Mouse (Mus musculus): ENCODE measurements around the gene Hoxd3. TPM values are rescaled to one million over a fixed set of nuclear protein-coding genes. Genes with fewer than 3 reads are reported as not detected.

Gene Hoxd3
- polyA plus RNA-seq, 1 experiment = not detected

- no peak for TF ChIP-seq EP300 (IDR thresholded peaks at IDR 0.05; ENCODE audit: insufficient read depth, low read depth, low read length)
- TF ChIP-seq CTCF (IDR thresholded peaks at IDR 0.05; ENCODE audit: low read depth, low read length) = no peak
- no peak for TF ChIP-seq POLR2A (IDR thresholded peaks at IDR 0.05; ENCODE audit: insufficient read depth, low read length)
Measured at GRCm38 (mm10) chr2:74760146-74760545, 48.4 kb downstream of the Hoxd3 start.

GRCm38 (mm10) chr2:74761941-74762340 is 50.2 kb downstream of the Hoxd3 start:
- H3K9ac ChIP-seq (ENCODE audit: low read depth, poor library complexity, severe bottlenecking) = no peak overlapping the region
- H3K9me3 ChIP-seq (replicated peaks; ENCODE audit: control insufficient read depth, insufficient read depth, low read length, poor library complexity, severe bottlenecking) = no peaks in the 10 kb centered on the region
- peaks cover 35% of the 10 kb centered on the region for H3K27me3 ChIP-seq (ENCODE audit: control insufficient read depth, insufficient read depth, low read length, poor library complexity, severe bottlenecking)
- H3K27ac ChIP-seq (ENCODE audit: insufficient read depth, low read length) = no peak overlapping the region
- H3K4me1 ChIP-seq (ENCODE audit: control insufficient read depth, insufficient read depth, low read length) = no peaks in the 10 kb centered on the region
- TF ChIP-seq POLR2A (IDR thresholded peaks at IDR 0.05; ENCODE audit: insufficient read depth, low read length) = no peak
- TF ChIP-seq EP300 (IDR thresholded peaks at IDR 0.05; ENCODE audit: insufficient read depth, low read depth, low read length) = no peak
- no peak for TF ChIP-seq CTCF (IDR thresholded peaks at IDR 0.05; ENCODE audit: low read depth, low read length)
- H3K36me3 ChIP-seq (ENCODE audit: control insufficient read depth, insufficient read depth, low read length, poor library complexity, severe bottlenecking) = no peaks in the 10 kb centered on the region
- no peak overlapping the region for H3K4me3 ChIP-seq (ENCODE audit: low read depth, low read length)

More at GRCm38 (mm10) chr2:74760146-74760545, 48.4 kb downstream of the Hoxd3 start:
- H3K4me3 ChIP-seq (ENCODE audit: low read depth, low read length) = no peak overlapping the region
- no peak overlapping the region for H3K27ac ChIP-seq (ENCODE audit: insufficient read depth, low read length)
- H3K36me3 ChIP-seq (ENCODE audit: control insufficient read depth, insufficient read depth, low read length, poor library complexity, severe bottlenecking) = no peaks in the 10 kb centered on the region
- no peaks in the 10 kb centered on the region for H3K4me1 ChIP-seq (ENCODE audit: control insufficient read depth, insufficient read depth, low read length)
- no peaks in the 10 kb centered on the region for H3K9me3 ChIP-seq (replicated peaks; ENCODE audit: control insufficient read depth, insufficient read depth, low read length, poor library complexity, severe bottlenecking)
- H3K27me3 ChIP-seq (ENCODE audit: control insufficient read depth, insufficient read depth, low read length, poor library complexity, severe bottlenecking) = peaks cover 34% of the 10 kb centered on the region
- H3K9ac ChIP-seq (ENCODE audit: low read depth, poor library complexity, severe bottlenecking) = no peak overlapping the region

- Histone ChIP-seq H3K9me3 (replicated peaks; ENCODE audit: control insufficient read depth, insufficient read depth, low read length, poor library complexity, severe bottlenecking) (no peaks in the 10 kb centered on the region), H3K9ac (ENCODE audit: low read depth, poor library complexity, severe bottlenecking) (peak within 1 kb of the TSS; percentile 36), H3K4me1 (ENCODE audit: control insufficient read depth, insufficient read depth, low read length) (no peaks in the 10 kb centered on the region), H3K27ac (ENCODE audit: insufficient read depth, low read length) (no peak within 1 kb of the TSS), H3K27me3 (ENCODE audit: control insufficient read depth, insufficient read depth, low read length, poor library complexity, severe bottlenecking) (peaks cover 35% of the 10 kb centered on the region), H3K4me3 (ENCODE audit: low read depth, low read length) (peak within 1 kb of the TSS; percentile 52), H3K36me3 (ENCODE audit: control insufficient read depth, insufficient read depth, low read length, poor library complexity, severe bottlenecking) (no peaks in the 10 kb centered on the region)
- TF ChIP-seq CTCF (IDR thresholded peaks at IDR 0.05; ENCODE audit: low read depth, low read length) (no peak), EP300 (IDR thresholded peaks at IDR 0.05; ENCODE audit: insufficient read depth, low read depth, low read length) (no peak), POLR2A (IDR thresholded peaks at IDR 0.05; ENCODE audit: insufficient read depth, low read length) (no peak)
Measured at GRCm38 (mm10) chr2:74762522-74763244, 51.0 kb downstream of the Hoxd3 start, which contains the start of gene Hoxd1. Gene Hoxd1, plus strand, starts transcription at chr2:74762980.

- peaks cover 34% of the 10 kb centered on the region for H3K27me3 ChIP-seq (ENCODE audit: control insufficient read depth, insufficient read depth, low read length, poor library complexity, severe bottlenecking)
Measured at GRCm38 (mm10) chr2:74763245-74763735, 51.6 kb downstream of the Hoxd3 start.

GRCm38 (mm10) chr2:74763976-74764375 is 52.2 kb downstream of the Hoxd3 start:
- no peaks in the 10 kb centered on the region for H3K36me3 ChIP-seq (ENCODE audit: control insufficient read depth, insufficient read depth, low read length, poor library complexity, severe bottlenecking)
- no peaks in the 10 kb centered on the region for H3K9me3 ChIP-seq (replicated peaks; ENCODE audit: control insufficient read depth, insufficient read depth, low read length, poor library complexity, severe bottlenecking)
- H3K9ac ChIP-seq (ENCODE audit: low read depth, poor library complexity, severe bottlenecking) = peak overlapping the region; percentile 36; the same call in 1 of the 2 replicates
- no peak overlapping the region for H3K4me3 ChIP-seq (ENCODE audit: low read depth, low read length)
- no peak overlapping the region for H3K27ac ChIP-seq (ENCODE audit: insufficient read depth, low read length)
- H3K4me1 ChIP-seq (ENCODE audit: control insufficient read depth, insufficient read depth, low read length) = no peaks in the 10 kb centered on the region
- peaks cover 34% of the 10 kb centered on the region for H3K27me3 ChIP-seq (ENCODE audit: control insufficient read depth, insufficient read depth, low read length, poor library complexity, severe bottlenecking)
- TF ChIP-seq CTCF (IDR thresholded peaks at IDR 0.05; ENCODE audit: low read depth, low read length) (no peak), EP300 (IDR thresholded peaks at IDR 0.05; ENCODE audit: insufficient read depth, low read depth, low read length) (no peak), POLR2A (IDR thresholded peaks at IDR 0.05; ENCODE audit: insufficient read depth, low read length) (no peak)

More at GRCm38 (mm10) chr2:74763245-74763735, 51.6 kb downstream of the Hoxd3 start:
- Histone ChIP-seq H3K4me1 (ENCODE audit: control insufficient read depth, insufficient read depth, low read length) (no peaks in the 10 kb centered on the region), H3K9ac (ENCODE audit: low read depth, poor library complexity, severe bottlenecking) (peak overlapping the region; percentile 36), H3K36me3 (ENCODE audit: control insufficient read depth, insufficient read depth, low read length, poor library complexity, severe bottlenecking) (no peaks in the 10 kb centered on the region), H3K9me3 (replicated peaks; ENCODE audit: control insufficient read depth, insufficient read depth, low read length, poor library complexity, severe bottlenecking) (no peaks in the 10 kb centered on the region), H3K4me3 (ENCODE audit: low read depth, low read length) (peak overlapping the region; percentile 52), H3K27ac (ENCODE audit: insufficient read depth, low read length) (no peak overlapping the region)
- TF ChIP-seq CTCF (IDR thresholded peaks at IDR 0.05; ENCODE audit: low read depth, low read length) (no peak), EP300 (IDR thresholded peaks at IDR 0.05; ENCODE audit: insufficient read depth, low read depth, low read length) (no peak), POLR2A (IDR thresholded peaks at IDR 0.05; ENCODE audit: insufficient read depth, low read length) (no peak)

- H3K4me1 ChIP-seq (ENCODE audit: control insufficient read depth, insufficient read depth, low read length) = no peaks in the 10 kb centered on the region
- H3K4me3 ChIP-seq (ENCODE audit: low read depth, low read length) = no peak overlapping the region
- no peak overlapping the region for H3K27ac ChIP-seq (ENCODE audit: insufficient read depth, low read length)
- TF ChIP-seq CTCF (IDR thresholded peaks at IDR 0.05; ENCODE audit: low read depth, low read length) (no peak), POLR2A (IDR thresholded peaks at IDR 0.05; ENCODE audit: insufficient read depth, low read length) (no peak), EP300 (IDR thresholded peaks at IDR 0.05; ENCODE audit: insufficient read depth, low read depth, low read length) (no peak)
- no peaks in the 10 kb centered on the region for H3K36me3 ChIP-seq (ENCODE audit: control insufficient read depth, insufficient read depth, low read length, poor library complexity, severe bottlenecking)
- no peaks in the 10 kb centered on the region for H3K9me3 ChIP-seq (replicated peaks; ENCODE audit: control insufficient read depth, insufficient read depth, low read length, poor library complexity, severe bottlenecking)
- H3K27me3 ChIP-seq (ENCODE audit: control insufficient read depth, insufficient read depth, low read length, poor library complexity, severe bottlenecking) = no peaks in the 10 kb centered on the region; the same call in 1 of the 2 replicates
- H3K9ac ChIP-seq (ENCODE audit: low read depth, poor library complexity, severe bottlenecking) = no peak overlapping the region
Measured at GRCm38 (mm10) chr2:74774359-74774758, 62.6 kb downstream of the Hoxd3 start.

All from ES-Bruce4 (cell line).